Mouse (Mus musculus): Measurements from ENCODE around the gene Gfm2. TPM values are rescaled to one million over a fixed set of nuclear protein-coding genes. Genes with fewer than 3 reads are reported as not detected.

Gene Gfm2
- total RNA-seq, 2 experiments from 2014 or later = 22.4 to 26.4 TPM

- DNase-seq (ENCODE audit: low spot score in 2 of 2) = no peak
- intact Hi-C loops (cut with DNase I) = no loop called here
These were observed 82.3 kb downstream of the Gfm2 start for GRCm38 (mm10) chr13:97220022-97220421.

- no peak for DNase-seq (ENCODE audit: low spot score in 2 of 2)
- intact Hi-C loops (cut with DNase I) = no loop called here
These were observed 86.1 kb downstream of the Gfm2 start for GRCm38 (mm10) chr13:97223856-97224255.

GRCm38 (mm10) chr13:97224341-97224982, 86.7 kb downstream of the Gfm2 start:
- DNase-seq (ENCODE audit: low spot score in 2 of 2) = no peak
- intact Hi-C loops (cut with DNase I) = no loop called here

DNA sequence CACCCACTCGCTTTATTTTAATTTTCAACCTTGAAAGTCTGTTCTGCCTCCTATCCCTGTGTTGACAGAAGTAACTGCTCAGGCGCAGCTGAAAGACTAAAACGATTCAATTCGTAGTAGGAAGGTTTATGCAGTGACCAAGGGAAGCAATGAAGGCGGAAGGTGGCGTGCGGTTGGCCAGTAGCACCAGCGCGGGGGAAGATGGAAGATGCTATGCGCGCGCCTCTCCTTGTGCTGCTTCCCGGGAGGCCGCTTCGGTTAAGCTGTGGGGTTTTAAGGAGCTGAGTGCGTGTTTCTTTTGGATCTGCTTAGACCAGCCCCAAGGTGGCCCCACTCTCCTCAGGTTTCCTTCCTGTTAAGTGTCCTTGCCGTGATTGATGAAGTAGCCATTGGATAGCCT, 87.4 kb downstream of the Gfm2 start:
- DNase-seq (ENCODE audit: low spot score in 2 of 2) = peak in 1 of 2 experiments; percentile 26
- intact Hi-C loops (cut with DNase I) = no loop called here

DNA sequence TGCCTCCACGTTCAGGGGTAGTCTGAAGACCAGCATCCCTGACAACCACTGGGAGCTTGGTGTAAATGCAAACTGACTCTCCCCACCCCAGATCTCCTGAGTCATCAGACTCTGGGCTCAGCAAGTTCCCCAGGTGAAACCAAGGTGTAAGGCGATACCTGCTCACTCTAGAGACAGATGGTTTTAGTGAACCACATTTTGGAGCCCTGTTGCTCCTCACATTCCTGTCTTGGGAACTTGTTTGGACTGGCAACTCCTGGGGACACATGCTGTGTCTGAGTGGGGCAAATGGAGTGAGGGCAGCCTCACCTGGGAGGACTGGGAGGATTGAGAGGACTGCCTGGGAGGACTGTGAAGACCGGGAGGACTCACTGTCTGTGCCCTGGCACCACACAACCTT, 90.1 kb downstream of the Gfm2 start:
- no peak for DNase-seq (ENCODE audit: low spot score in 2 of 2)
- intact Hi-C loops (cut with DNase I) = no loop called here

DNA sequence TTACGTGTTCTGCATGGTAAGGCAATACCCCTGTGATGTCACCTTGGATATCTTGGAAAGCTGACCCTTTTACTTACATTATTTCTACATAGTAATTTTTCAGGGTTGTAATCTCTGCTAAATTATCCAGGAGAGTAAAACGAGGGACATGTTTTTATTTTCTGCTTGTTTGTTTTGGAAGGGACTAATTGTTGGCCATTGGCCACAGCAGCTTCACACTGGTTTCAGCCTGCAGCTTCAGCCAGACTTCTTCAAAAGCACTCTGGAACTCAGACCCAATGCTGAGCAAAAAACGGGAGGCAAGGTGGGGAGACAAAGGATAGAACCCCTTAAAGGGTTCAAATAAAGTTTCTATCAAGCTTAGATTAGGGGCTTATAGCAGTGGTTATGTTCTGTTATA, 92.4 kb downstream of the Gfm2 start:
- DNase-seq (ENCODE audit: low spot score in 2 of 2) = no peak
- intact Hi-C loops (cut with DNase I) = loop anchor here (10.0 kb wide), 1 partner anchor 1015 kb away; no protein-coding TSS in a partner anchor

Other genes starting within 250 kb of the Gfm2 start
- 10 to 100 TPM in 1 of 2 experiments, 1 to 10 TPM in 1; 9.2 to 11.8 TPM for gene Gcnt4, start 213.2 kb upstream of the Gfm2 start, total RNA-seq (2021)
- not detected for gene 1700029F12Rik, start 103.6 kb upstream of the Gfm2 start, total RNA-seq (2021)
- 10 to 100 TPM; 42.6 to 48.6 TPM for gene Fam169a, start 70.7 kb upstream of the Gfm2 start, total RNA-seq (2021)
- 1 to 10 TPM in 1 of 2 experiments, not detected in 1; 2.5 TPM for gene Gm6169, start 38.7 kb upstream of the Gfm2 start, total RNA-seq (2021)
- gene Nsa2, start within 50 bp of the Gfm2 start, total RNA-seq (2021) = 10 to 100 TPM; 38.0 to 41.1 TPM
- 100 to 1,000 TPM; 108 to 122 TPM for gene Hexb, start 60.4 kb downstream of the Gfm2 start, total RNA-seq (2021)
- 100 to 1,000 TPM; 573 to 716 TPM for gene Enc1, start 103.2 kb downstream of the Gfm2 start, total RNA-seq (2021)

Data from left cerebral cortex, postnatal 25 days (tissue).